Mouse (Mus musculus): ENCODE data around the gene Col4a2.

Col4a2 gene

GRCm38 (mm10) chr8:11312349-11313175 is at the start of gene Col4a2, which contains the start of gene Col4a1:
TSS of gene Col4a2 (plus strand) at chr8:11312805.
TSS of gene Col4a1 (minus strand) at chr8:11312826.
- peak; percentile 37 for DNase-seq (ENCODE audit: low read depth, low spot score)

- no peak for DNase-seq (ENCODE audit: low read depth, low spot score)
Measured at GRCm38 (mm10) chr8:11263848-11264247, 48.8 kb upstream of the Col4a2 start.

- no peak for DNase-seq (ENCODE audit: low read depth, low spot score)
Measured at GRCm38 (mm10) chr8:11265971-11266370, 46.6 kb upstream of the Col4a2 start.

DNA sequence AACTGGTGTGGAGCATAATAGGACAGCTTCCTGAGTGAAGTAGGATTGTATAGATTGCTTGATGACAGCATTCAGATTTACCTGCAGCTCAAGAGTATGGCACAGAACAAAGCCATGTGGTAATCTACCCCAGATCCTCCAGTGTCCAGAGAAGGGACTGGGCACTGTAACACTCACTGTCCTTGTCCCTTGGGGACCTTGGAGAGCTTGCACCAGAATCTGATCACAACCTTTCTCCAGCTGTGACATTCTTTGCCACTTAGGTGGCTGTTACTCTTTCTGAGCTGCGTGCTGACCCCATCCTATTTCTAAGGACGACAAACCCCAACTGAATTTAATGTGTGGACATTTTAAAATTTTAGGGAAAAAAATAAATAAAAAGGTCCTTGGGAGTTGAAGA is 46.1 kb upstream of the Col4a2 start:
- DNase-seq (ENCODE audit: low read depth, low spot score): no peak

GRCm38 (mm10) chr8:11268753-11269152 is 43.9 kb upstream of the Col4a2 start:
- DNase-seq (ENCODE audit: low read depth, low spot score): no peak

DNA sequence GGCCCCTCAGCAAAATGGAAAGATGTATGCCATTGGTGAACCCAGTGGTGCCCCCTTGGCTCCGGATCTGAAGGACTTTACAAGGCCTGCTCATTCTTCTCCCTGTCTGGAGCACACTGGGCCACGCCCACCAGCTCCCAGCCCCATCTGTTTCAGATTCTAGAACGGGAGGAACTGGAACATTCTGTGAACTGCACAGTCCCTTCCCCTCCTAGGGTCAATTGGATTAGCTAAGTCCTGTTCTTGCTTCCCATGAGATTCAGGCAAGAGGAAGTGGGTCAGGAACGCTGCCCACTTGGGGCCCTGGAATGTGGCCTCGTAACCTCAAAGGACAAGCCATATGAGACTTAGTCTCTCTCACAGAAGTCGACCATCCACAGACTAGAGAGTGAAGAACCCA is 41.8 kb upstream of the Col4a2 start:
- DNase-seq (ENCODE audit: low read depth, low spot score): no peak

- no peak for DNase-seq (ENCODE audit: low read depth, low spot score)
Measured at GRCm38 (mm10) chr8:11272205-11272604, 40.4 kb upstream of the Col4a2 start.

DNA sequence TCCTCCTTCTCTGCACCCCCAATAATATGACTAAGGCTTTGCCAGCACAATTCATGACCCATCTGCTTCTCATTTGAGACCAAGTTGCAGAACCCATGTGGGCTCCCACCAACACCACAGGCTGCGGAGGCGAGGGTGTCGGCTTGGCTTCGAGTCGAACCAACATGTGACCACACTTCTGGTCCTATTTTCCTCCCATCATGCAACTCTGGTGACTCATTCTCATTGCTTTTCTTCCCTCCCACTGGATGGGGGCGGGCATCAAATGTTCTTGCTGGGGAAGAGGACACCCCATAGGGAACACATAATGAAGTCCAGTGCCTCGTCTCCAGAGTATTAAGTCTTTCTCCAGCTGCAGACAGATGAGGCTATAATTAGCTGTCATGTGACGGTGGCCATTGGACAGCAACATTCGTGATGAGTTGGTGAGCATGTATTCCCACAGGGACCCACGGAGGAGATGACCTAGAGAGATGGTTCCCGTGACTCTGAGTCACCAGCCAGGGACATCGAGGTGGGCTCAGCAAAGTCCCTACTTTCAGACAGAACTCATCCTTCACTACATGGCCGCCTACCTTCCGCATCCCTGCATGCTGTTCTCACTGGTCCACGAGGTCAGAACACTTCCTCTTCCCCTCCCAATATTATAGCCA is 39.0 kb upstream of the Col4a2 start:
- no peak for DNase-seq (ENCODE audit: low read depth, low spot score)

- DNase-seq (ENCODE audit: low read depth, low spot score): no peak
Measured at GRCm38 (mm10) chr8:11274415-11274814, 38.2 kb upstream of the Col4a2 start.

DNA sequence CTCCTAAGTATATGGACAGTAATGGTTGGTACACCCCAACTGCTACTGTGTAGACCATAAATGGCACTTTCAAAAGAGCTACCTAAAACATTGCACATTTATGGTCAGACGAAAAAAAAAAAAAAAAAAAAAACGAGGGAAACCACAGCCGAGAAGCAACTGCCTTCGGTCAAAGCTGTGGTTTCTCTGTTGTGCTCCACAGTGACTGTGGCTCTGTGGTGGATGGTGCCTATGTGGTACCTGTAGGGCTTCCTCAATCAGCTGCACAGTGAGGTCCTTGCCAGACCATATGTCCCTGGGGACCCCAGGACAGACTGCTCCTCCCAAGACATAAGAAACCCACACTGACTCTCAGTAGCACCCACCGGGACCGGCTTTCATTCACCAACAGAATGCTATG is 36.3 kb upstream of the Col4a2 start:
- no peak for DNase-seq (ENCODE audit: low read depth, low spot score)

GRCm38 (mm10) chr8:11277602-11278051 is 35.0 kb upstream of the Col4a2 start:
- no peak for DNase-seq (ENCODE audit: low read depth, low spot score)

GRCm38 (mm10) chr8:11278101-11278611 is 34.4 kb upstream of the Col4a2 start:
- DNase-seq (ENCODE audit: low read depth, low spot score): no peak

- DNase-seq (ENCODE audit: low read depth, low spot score): no peak
Measured at GRCm38 (mm10) chr8:11279296-11279826, 33.2 kb upstream of the Col4a2 start.

DNA sequence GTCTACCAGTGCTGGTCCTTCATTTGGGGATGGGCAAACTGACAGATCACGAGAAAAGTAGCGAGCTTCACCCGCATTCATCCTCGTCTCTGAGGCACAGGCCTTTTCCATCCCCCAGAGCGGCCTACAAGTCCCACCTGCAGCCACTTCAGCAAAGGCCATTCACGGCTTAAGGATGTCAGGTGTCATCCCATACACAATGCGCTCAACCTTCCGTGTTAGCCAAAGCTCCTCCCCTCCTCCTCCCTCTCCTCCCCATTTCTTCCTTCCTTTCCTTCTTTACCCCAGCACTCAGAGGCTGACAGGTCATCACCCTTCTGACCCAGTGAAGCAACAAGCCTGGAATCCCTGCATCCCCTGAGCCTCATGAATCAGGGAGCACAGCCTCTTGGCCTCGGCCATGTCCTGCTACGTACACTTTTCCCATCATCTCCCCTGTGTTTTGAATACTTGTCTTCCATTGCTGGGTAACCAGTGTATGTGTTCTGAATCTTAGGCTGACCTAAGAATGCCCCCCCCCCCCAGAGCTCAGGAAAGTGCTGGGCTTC is 31.8 kb upstream of the Col4a2 start:
- no peak for DNase-seq (ENCODE audit: low read depth, low spot score)

GRCm38 (mm10) chr8:11282139-11282538 is 30.5 kb upstream of the Col4a2 start:
- DNase-seq (ENCODE audit: low read depth, low spot score): no peak

- DNase-seq (ENCODE audit: low read depth, low spot score): no peak
Measured at GRCm38 (mm10) chr8:11282696-11283095, 29.9 kb upstream of the Col4a2 start.

GRCm38 (mm10) chr8:11283217-11283616 is 29.4 kb upstream of the Col4a2 start:
- no peak for DNase-seq (ENCODE audit: low read depth, low spot score)

- no peak for DNase-seq (ENCODE audit: low read depth, low spot score)
Measured at GRCm38 (mm10) chr8:11285437-11285836, 27.2 kb upstream of the Col4a2 start.

DNA sequence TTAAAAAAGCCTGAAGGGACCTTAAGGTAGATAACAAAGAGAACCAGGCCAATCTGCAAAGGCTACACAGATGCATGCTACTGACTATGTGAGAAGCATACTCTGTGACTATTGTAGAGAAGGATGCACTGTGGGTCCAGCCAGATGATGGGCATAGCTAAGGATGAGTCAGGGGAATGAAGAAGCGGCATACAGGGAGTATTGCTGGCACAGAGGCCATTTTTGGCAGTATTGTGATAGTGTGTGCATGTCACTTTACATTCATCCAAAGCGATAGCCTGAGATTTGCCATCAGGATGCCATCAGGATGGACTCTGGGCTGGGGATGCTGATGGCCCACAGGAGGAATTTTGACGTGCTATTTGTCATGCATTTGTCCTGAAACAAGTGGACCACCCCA is 25.5 kb upstream of the Col4a2 start:
- no peak for DNase-seq (ENCODE audit: low read depth, low spot score)

GRCm38 (mm10) chr8:11288286-11288685 is 24.3 kb upstream of the Col4a2 start:
- DNase-seq (ENCODE audit: low read depth, low spot score): no peak

GRCm38 (mm10) chr8:11290533-11290932 is 22.1 kb upstream of the Col4a2 start:
- no peak for DNase-seq (ENCODE audit: low read depth, low spot score)

- no peak for DNase-seq (ENCODE audit: low read depth, low spot score)
Measured at GRCm38 (mm10) chr8:11292611-11293010, 20.0 kb upstream of the Col4a2 start.
